Mouse (Mus musculus): Measurements from ENCODE around the gene Gm3646.

The Gm3646 gene

GRCm38 (mm10) chr1:39805243-39805979 is at the start of gene Gm3646:
TSS of gene Gm3646 (minus strand) at chr1:39805332.
- no peak for DNase-seq (ENCODE audit: low spot score)

GRCm38 (mm10) chr1:39847066-39847465 is 41.9 kb upstream of the Gm3646 start:
- DNase-seq (ENCODE audit: low spot score), result no peak

- no peak for DNase-seq (ENCODE audit: low spot score)
Observed at GRCm38 (mm10) chr1:39846031-39846550, 41.0 kb upstream of the Gm3646 start.

- no peak for DNase-seq (ENCODE audit: low spot score)
Observed at GRCm38 (mm10) chr1:39843328-39843727, 38.2 kb upstream of the Gm3646 start.

- DNase-seq (ENCODE audit: low spot score), result no peak
Observed at GRCm38 (mm10) chr1:39842218-39843007, 37.3 kb upstream of the Gm3646 start.

- DNase-seq (ENCODE audit: low spot score), result no peak
Observed at GRCm38 (mm10) chr1:39840856-39841255, 35.7 kb upstream of the Gm3646 start.

GRCm38 (mm10) chr1:39839838-39840237 is 34.7 kb upstream of the Gm3646 start:
- no peak for DNase-seq (ENCODE audit: low spot score)

GRCm38 (mm10) chr1:39839217-39839616 is 34.1 kb upstream of the Gm3646 start:
- DNase-seq (ENCODE audit: low spot score), result no peak

GRCm38 (mm10) chr1:39838487-39839169 is 33.5 kb upstream of the Gm3646 start:
- DNase-seq (ENCODE audit: low spot score), result no peak

GRCm38 (mm10) chr1:39831594-39832039 is 26.5 kb upstream of the Gm3646 start:
- DNase-seq (ENCODE audit: low spot score), result no peak

GRCm38 (mm10) chr1:39830786-39831593 is 25.9 kb upstream of the Gm3646 start:
- DNase-seq (ENCODE audit: low spot score), result no peak

GRCm38 (mm10) chr1:39824902-39825301 is 19.8 kb upstream of the Gm3646 start:
- no peak for DNase-seq (ENCODE audit: low spot score)

- no peak for DNase-seq (ENCODE audit: low spot score)
Observed at GRCm38 (mm10) chr1:39824240-39824639, 19.1 kb upstream of the Gm3646 start.

GRCm38 (mm10) chr1:39819596-39819995 is 14.5 kb upstream of the Gm3646 start:
- no peak for DNase-seq (ENCODE audit: low spot score)

- DNase-seq (ENCODE audit: low spot score), result no peak
Observed at GRCm38 (mm10) chr1:39815766-39816165, 10.6 kb upstream of the Gm3646 start.

GRCm38 (mm10) chr1:39813067-39813466 is 7.9 kb upstream of the Gm3646 start:
- no peak for DNase-seq (ENCODE audit: low spot score)

- DNase-seq (ENCODE audit: low spot score), result no peak
Observed at GRCm38 (mm10) chr1:39804789-39805188, 343 bp downstream of the Gm3646 start.

- DNase-seq (ENCODE audit: low spot score), result no peak
Observed at GRCm38 (mm10) chr1:39802946-39803345, 2.2 kb downstream of the Gm3646 start.

- DNase-seq (ENCODE audit: low spot score), result no peak
Observed at GRCm38 (mm10) chr1:39797496-39797895, 7.6 kb downstream of the Gm3646 start.

- DNase-seq (ENCODE audit: low spot score), result no peak
Observed at GRCm38 (mm10) chr1:39796765-39797164, 8.4 kb downstream of the Gm3646 start.

GRCm38 (mm10) chr1:39784632-39785031 is 20.5 kb downstream of the Gm3646 start:
- DNase-seq (ENCODE audit: low spot score), result no peak

- DNase-seq (ENCODE audit: low spot score), result no peak
Observed at GRCm38 (mm10) chr1:39781835-39782234, 23.3 kb downstream of the Gm3646 start.
